Mouse (Mus musculus): ENCODE results near the gene Otoa. TPM values are rescaled to one million over a fixed set of nuclear protein-coding genes. Genes with fewer than 3 reads are reported as not detected.

Gene Otoa
- polyA plus RNA-seq, 1 experiment from 2014 or later: 0.13 TPM

- Histone ChIP-seq H3K36me3 (peaks cover 58% of the 10 kb centered on the region), H3K4me1 (replicated peaks) (no peaks in the 10 kb centered on the region), H3K4me3 (replicated peaks) (no peak overlapping the region), H3K4me2 (replicated peaks) (no peak overlapping the region), H3K27me3 (no peaks in the 10 kb centered on the region), H3K9me3 (no peaks in the 10 kb centered on the region), H3K27ac (no peak overlapping the region), H3K9ac (replicated peaks) (no peak overlapping the region)
- WGBS: 90% methylated on average over 4 of the region's 4 CpGs
- ATAC-seq: no peak
These were observed 28.4 kb upstream of the Otoa start for GRCm38 (mm10) chr7:121053071-121053470.

- H3K4me2 ChIP-seq (replicated peaks): no peak overlapping the region
- no peak overlapping the region for H3K4me3 ChIP-seq (replicated peaks)
- H3K9me3 ChIP-seq: no peaks in the 10 kb centered on the region
- WGBS: 58% methylated on average over 6 of the region's 6 CpGs
- no peak overlapping the region for H3K9ac ChIP-seq (replicated peaks)
- no peaks in the 10 kb centered on the region for H3K27me3 ChIP-seq
- peaks cover 34% of the 10 kb centered on the region for H3K36me3 ChIP-seq
- ATAC-seq: no peak
- peak overlapping the region; percentile 17; the same call in 1 of the 2 replicates for H3K27ac ChIP-seq
- no peaks in the 10 kb centered on the region for H3K4me1 ChIP-seq (replicated peaks)
These were observed 21.8 kb upstream of the Otoa start for GRCm38 (mm10) chr7:121059477-121060218.

GRCm38 (mm10) chr7:121064309-121064708, 17.1 kb upstream of the Otoa start:
- Histone ChIP-seq H3K9me3 (no peaks in the 10 kb centered on the region), H3K4me2 (replicated peaks) (no peak overlapping the region), H3K36me3 (peaks cover 16% of the 10 kb centered on the region; the same call in 1 of the 2 replicates), H3K27me3 (no peaks in the 10 kb centered on the region), H3K4me3 (replicated peaks) (no peak overlapping the region), H3K9ac (replicated peaks) (no peak overlapping the region), H3K4me1 (replicated peaks) (no peaks in the 10 kb centered on the region), H3K27ac (no peak overlapping the region)
- ATAC-seq: no peak
- 71% methylated on average over 4 of the region's 4 CpGs for WGBS

- Histone ChIP-seq H3K27me3 (no peaks in the 10 kb centered on the region), H3K9me3 (no peaks in the 10 kb centered on the region), H3K4me2 (replicated peaks) (no peak overlapping the region), H3K4me1 (replicated peaks) (no peaks in the 10 kb centered on the region), H3K27ac (no peak overlapping the region), H3K36me3 (peaks cover 47% of the 10 kb centered on the region), H3K4me3 (replicated peaks) (no peak overlapping the region), H3K9ac (replicated peaks) (no peak overlapping the region)
- no peak for ATAC-seq
- WGBS: 89% methylated on average over 4 of the region's 4 CpGs
These were observed 10.2 kb upstream of the Otoa start for GRCm38 (mm10) chr7:121071276-121071675.

GRCm38 (mm10) chr7:121072506-121072905, 8.9 kb upstream of the Otoa start:
- Histone ChIP-seq H3K4me1 (replicated peaks) (no peaks in the 10 kb centered on the region), H3K4me3 (replicated peaks) (no peak overlapping the region), H3K27ac (no peak overlapping the region), H3K36me3 (peaks cover 57% of the 10 kb centered on the region), H3K9ac (replicated peaks) (no peak overlapping the region), H3K9me3 (no peaks in the 10 kb centered on the region), H3K27me3 (no peaks in the 10 kb centered on the region), H3K4me2 (replicated peaks) (no peak overlapping the region)
- no peak for ATAC-seq
- WGBS: 94% methylated on average over 5 of the region's 5 CpGs

- Histone ChIP-seq H3K9ac (replicated peaks) (no peak within 1 kb of the TSS), H3K4me1 (replicated peaks) (0 out of 2 replicates have a peak, but pooled peaks cover 3% of the 10 kb centered on the region), H3K27ac (no peak within 1 kb of the TSS), H3K9me3 (no peaks in the 10 kb centered on the region), H3K4me2 (replicated peaks) (no peak within 1 kb of the TSS), H3K27me3 (no peaks in the 10 kb centered on the region), H3K36me3 (peaks cover 54% of the 10 kb centered on the region), H3K4me3 (replicated peaks) (no peak within 1 kb of the TSS)
- WGBS: 72% methylated on average over 11 of the region's 11 CpGs
- ATAC-seq: no peak
These were observed 7.2 kb upstream of the Otoa start, which contains the start of gene Igsf6 for GRCm38 (mm10) chr7:121074281-121074680. TSS of gene Igsf6 (minus strand) at chr7:121074572.

- H3K36me3 ChIP-seq: peaks cover 54% of the 10 kb centered on the region
- H3K9ac ChIP-seq (replicated peaks): no peak overlapping the region
- H3K27ac ChIP-seq: no peak overlapping the region
- H3K27me3 ChIP-seq: no peaks in the 10 kb centered on the region
- H3K4me1 ChIP-seq (replicated peaks): 0 out of 2 replicates have a peak, but pooled peaks cover 3% of the 10 kb centered on the region
- no peak for ATAC-seq
- H3K9me3 ChIP-seq: no peaks in the 10 kb centered on the region
- no peak overlapping the region for H3K4me2 ChIP-seq (replicated peaks)
- H3K4me3 ChIP-seq (replicated peaks): no peak overlapping the region
- 82% methylated on average over 6 of the region's 6 CpGs for WGBS
These were observed 6.5 kb upstream of the Otoa start for GRCm38 (mm10) chr7:121074801-121075400.

- Histone ChIP-seq H3K4me1 (replicated peaks) (0 out of 2 replicates have a peak, but pooled peaks cover 3% of the 10 kb centered on the region), H3K9ac (replicated peaks) (no peak overlapping the region), H3K27ac (no peak overlapping the region), H3K27me3 (no peaks in the 10 kb centered on the region), H3K4me2 (replicated peaks) (no peak overlapping the region), H3K36me3 (peaks cover 53% of the 10 kb centered on the region), H3K9me3 (no peaks in the 10 kb centered on the region), H3K4me3 (replicated peaks) (no peak overlapping the region)
- WGBS: 88% methylated on average over 5 of the region's 5 CpGs
- no peak for ATAC-seq
These were observed 6.0 kb upstream of the Otoa start for GRCm38 (mm10) chr7:121075416-121075815.

- ATAC-seq: peak; percentile 40; the same call in 1 of the 2 replicates
- no peak overlapping the region for H3K27ac ChIP-seq
- H3K36me3 ChIP-seq: peaks cover 37% of the 10 kb centered on the region
- no peaks in the 10 kb centered on the region for H3K27me3 ChIP-seq
- H3K4me1 ChIP-seq (replicated peaks): 0 out of 2 replicates have a peak, but pooled peaks cover 3% of the 10 kb centered on the region
- H3K4me2 ChIP-seq (replicated peaks): no peak overlapping the region
- H3K9me3 ChIP-seq: no peaks in the 10 kb centered on the region
- H3K4me3 ChIP-seq (replicated peaks): no peak overlapping the region
- WGBS: 91% methylated on average over 6 of the region's 6 CpGs
- H3K9ac ChIP-seq (replicated peaks): no peak overlapping the region
These were observed 4.1 kb upstream of the Otoa start for GRCm38 (mm10) chr7:121077311-121077710.

- 0 out of 2 replicates have a peak, but pooled peaks cover 3% of the 10 kb centered on the region for H3K4me1 ChIP-seq (replicated peaks)
- no peak overlapping the region for H3K27ac ChIP-seq
- H3K9ac ChIP-seq (replicated peaks): no peak overlapping the region
- H3K36me3 ChIP-seq: peaks cover 39% of the 10 kb centered on the region
- WGBS: 9% methylated on average over 5 of the region's 5 CpGs
- peak; percentile 87 for ATAC-seq
- H3K4me3 ChIP-seq (replicated peaks): no peak overlapping the region
- H3K27me3 ChIP-seq: no peaks in the 10 kb centered on the region
- H3K4me2 ChIP-seq (replicated peaks): no peak overlapping the region
- no peaks in the 10 kb centered on the region for H3K9me3 ChIP-seq
These were observed 3.6 kb upstream of the Otoa start for GRCm38 (mm10) chr7:121077829-121078228.

- no peak overlapping the region for H3K4me3 ChIP-seq (replicated peaks)
- ATAC-seq: no peak
- H3K4me1 ChIP-seq (replicated peaks): peaks cover 17% of the 10 kb centered on the region
- peaks cover 18% of the 10 kb centered on the region for H3K36me3 ChIP-seq
- no peak overlapping the region for H3K27ac ChIP-seq
- H3K9me3 ChIP-seq: no peaks in the 10 kb centered on the region
- H3K9ac ChIP-seq (replicated peaks): no peak overlapping the region
- no peaks in the 10 kb centered on the region for H3K27me3 ChIP-seq
- WGBS: 93% methylated on average over 2 of the region's 2 CpGs
- H3K4me2 ChIP-seq (replicated peaks): no peak overlapping the region
These were observed 366 bp downstream of the Otoa start for GRCm38 (mm10) chr7:121081816-121082215.

GRCm38 (mm10) chr7:121082949-121083513, 1.6 kb downstream of the Otoa start:
- H3K36me3 ChIP-seq: peaks cover 13% of the 10 kb centered on the region; the same call in 1 of the 2 replicates
- no peak overlapping the region for H3K27ac ChIP-seq
- no peak overlapping the region for H3K9ac ChIP-seq (replicated peaks)
- no peak overlapping the region for H3K4me2 ChIP-seq (replicated peaks)
- no peaks in the 10 kb centered on the region for H3K9me3 ChIP-seq
- no peaks in the 10 kb centered on the region for H3K27me3 ChIP-seq
- ATAC-seq: peak; percentile 40; the same call in 1 of the 2 replicates
- 75% methylated on average over 9 of the region's 9 CpGs for WGBS
- H3K4me3 ChIP-seq (replicated peaks): no peak overlapping the region
- peaks cover 15% of the 10 kb centered on the region for H3K4me1 ChIP-seq (replicated peaks)

Measured in midbrain, embryonic 13.5 days (tissue).